Mouse (Mus musculus): Measurements from ENCODE around the gene Mrps5. TPM values are rescaled to one million over a fixed set of nuclear protein-coding genes. Genes with fewer than 3 reads are reported as not detected.
A peak's percentile ranks its signal among the peaks of the same experiment; 100 is the strongest.

Mrps5 gene
- polyA plus RNA-seq, 1 experiment from 2014 or later, result 173 TPM

DNA sequence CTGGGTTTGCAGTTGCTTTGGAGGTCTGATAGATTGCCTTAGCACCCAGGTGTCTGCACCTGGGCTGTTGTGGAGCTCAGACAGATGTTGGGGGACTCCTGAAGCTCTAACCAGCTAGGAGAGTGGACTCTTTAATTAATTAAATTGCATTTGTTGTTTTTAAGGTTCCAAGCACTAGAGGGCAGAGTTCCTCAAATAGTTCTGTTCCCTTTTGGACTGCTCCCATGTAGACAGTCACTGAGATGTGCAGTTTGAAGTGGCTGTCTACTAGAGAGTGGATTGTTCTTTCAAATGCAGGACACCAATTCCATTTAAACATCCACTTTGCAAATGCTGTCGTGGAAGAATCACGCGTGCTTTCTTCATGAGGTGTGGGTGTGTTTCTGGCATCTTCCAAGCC, 21.2 kb downstream of the Mrps5 start:
- Histone ChIP-seq H3K9me3 (ENCODE audit: control insufficient read depth, low read length) (no peaks in the 10 kb centered on the region), H3K27ac (ENCODE audit: low read length) (no peak overlapping the region), H3K4me1 (replicated peaks; ENCODE audit: control insufficient read depth, insufficient read depth, low read length) (no peaks in the 10 kb centered on the region), H3K36me3 (ENCODE audit: control insufficient read depth, insufficient read depth) (peaks cover 13% of the 10 kb centered on the region; the same call in 1 of the 2 replicates), H3K4me2 (ENCODE audit: low read length) (no peak overlapping the region), H3K4me3 (replicated peaks; ENCODE audit: low read length) (no peak overlapping the region), H3K27me3 (replicated peaks; ENCODE audit: control insufficient read depth, insufficient read depth, low read length) (no peaks in the 10 kb centered on the region), H3K9ac (replicated peaks; ENCODE audit: low read depth, low read length) (no peak overlapping the region)
- WGBS, result 47% methylated on average over 3 of the region's 3 CpGs
- peak; percentile 47 for ATAC-seq

DNA sequence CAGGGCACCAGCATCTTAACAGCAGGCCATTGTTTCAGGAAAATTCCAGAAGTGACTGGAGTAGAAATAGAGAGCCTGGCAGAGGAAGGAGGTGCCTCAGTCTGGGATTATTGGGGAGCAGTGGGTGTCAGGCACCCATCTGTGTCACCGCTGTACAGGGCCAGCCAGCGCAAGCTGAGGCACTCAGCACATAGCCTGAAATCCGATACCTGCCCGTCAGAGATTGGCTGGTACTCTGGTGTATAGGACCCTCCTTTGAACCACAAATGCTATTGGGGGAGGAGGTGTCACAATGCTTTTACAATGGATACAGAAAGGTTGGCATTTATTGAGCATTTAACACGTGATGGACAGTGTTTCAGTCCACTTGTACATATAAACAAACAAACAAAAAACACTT, 22.0 kb downstream of the Mrps5 start:
- no peak for ATAC-seq
- WGBS, result 4% methylated on average over 5 of the region's 5 CpGs

DNA sequence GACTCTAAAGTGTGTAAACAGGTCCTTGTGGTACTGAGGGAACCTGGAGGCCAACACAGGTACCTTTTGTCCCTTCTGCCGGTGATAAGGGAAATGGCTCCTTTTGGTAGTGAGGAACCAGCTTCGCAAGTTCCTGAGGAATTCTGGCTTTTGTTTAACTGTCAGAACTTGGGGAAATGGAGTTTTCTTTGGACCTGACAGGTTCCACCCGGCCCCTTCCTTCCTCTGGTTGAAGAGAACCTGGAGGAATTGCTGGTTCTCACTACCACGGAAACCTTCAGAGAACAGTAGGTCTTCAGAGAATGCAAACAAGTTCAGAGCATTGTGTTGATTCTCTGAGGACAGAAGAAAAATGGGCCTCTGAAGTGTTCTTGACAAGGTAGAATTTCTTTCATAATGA, 24.4 kb downstream of the Mrps5 start:
- H3K9me3 ChIP-seq (ENCODE audit: control insufficient read depth, low read length), result no peaks in the 10 kb centered on the region

More for the DNA sequence above, 22.0 kb downstream of the Mrps5 start:
- Histone ChIP-seq H3K4me2 (ENCODE audit: low read length) (no peak overlapping the region), H3K9me3 (ENCODE audit: control insufficient read depth, low read length) (no peaks in the 10 kb centered on the region), H3K36me3 (ENCODE audit: control insufficient read depth, insufficient read depth) (peaks cover 13% of the 10 kb centered on the region; the same call in 1 of the 2 replicates), H3K27ac (ENCODE audit: low read length) (no peak overlapping the region), H3K27me3 (replicated peaks; ENCODE audit: control insufficient read depth, insufficient read depth, low read length) (no peaks in the 10 kb centered on the region), H3K4me1 (replicated peaks; ENCODE audit: control insufficient read depth, insufficient read depth, low read length) (no peaks in the 10 kb centered on the region), H3K4me3 (replicated peaks; ENCODE audit: low read length) (no peak overlapping the region), H3K9ac (replicated peaks; ENCODE audit: low read depth, low read length) (no peak overlapping the region)

GRCm38 (mm10) chr2:127612288-127612687, 25.3 kb downstream of the Mrps5 start:
- Histone ChIP-seq H3K4me1 (replicated peaks; ENCODE audit: control insufficient read depth, insufficient read depth, low read length) (no peaks in the 10 kb centered on the region), H3K9ac (replicated peaks; ENCODE audit: low read depth, low read length) (no peak overlapping the region), H3K27me3 (replicated peaks; ENCODE audit: control insufficient read depth, insufficient read depth, low read length) (no peaks in the 10 kb centered on the region), H3K27ac (ENCODE audit: low read length) (no peak overlapping the region), H3K36me3 (ENCODE audit: control insufficient read depth, insufficient read depth) (no peaks in the 10 kb centered on the region), H3K4me3 (replicated peaks; ENCODE audit: low read length) (no peak overlapping the region), H3K9me3 (ENCODE audit: control insufficient read depth, low read length) (no peaks in the 10 kb centered on the region), H3K4me2 (ENCODE audit: low read length) (no peak overlapping the region)
- 96% methylated on average over 4 of the region's 4 CpGs for WGBS
- ATAC-seq, result no peak

More for the DNA sequence above, 24.4 kb downstream of the Mrps5 start:
- H3K9ac ChIP-seq (replicated peaks; ENCODE audit: low read depth, low read length), result no peak overlapping the region
- ATAC-seq, result no peak
- no peaks in the 10 kb centered on the region for H3K4me1 ChIP-seq (replicated peaks; ENCODE audit: control insufficient read depth, insufficient read depth, low read length)
- no peak overlapping the region for H3K27ac ChIP-seq (ENCODE audit: low read length)
- H3K4me3 ChIP-seq (replicated peaks; ENCODE audit: low read length), result no peak overlapping the region
- WGBS, result 84% methylated on average over 4 of the region's 4 CpGs
- no peaks in the 10 kb centered on the region for H3K27me3 ChIP-seq (replicated peaks; ENCODE audit: control insufficient read depth, insufficient read depth, low read length)
- no peak overlapping the region for H3K4me2 ChIP-seq (ENCODE audit: low read length)
- peaks cover 4% of the 10 kb centered on the region; the same call in 1 of the 2 replicates for H3K36me3 ChIP-seq (ENCODE audit: control insufficient read depth, insufficient read depth)

DNA sequence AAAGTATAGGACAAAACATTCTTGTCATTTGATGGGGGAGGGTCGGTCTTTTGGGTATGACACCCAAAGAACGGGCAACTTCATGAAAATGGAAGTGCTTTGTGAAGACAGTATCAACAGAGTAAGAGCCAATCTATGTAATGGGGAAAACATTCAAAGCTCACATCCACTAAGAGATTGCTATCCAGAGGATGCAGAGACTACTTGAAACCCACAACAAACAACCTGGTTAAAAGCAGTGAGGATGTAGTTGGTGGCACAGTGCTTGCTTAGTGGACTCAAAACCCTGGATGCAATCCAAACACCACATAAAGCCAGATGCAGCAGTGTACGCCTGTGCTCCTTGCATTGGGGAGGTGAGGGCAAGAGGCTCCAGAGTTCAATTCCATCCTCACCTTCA, 32.3 kb downstream of the Mrps5 start:
- WGBS, result 91% methylated on average over 3 of the region's 3 CpGs
- ATAC-seq, result no peak
- Histone ChIP-seq H3K27me3 (replicated peaks; ENCODE audit: control insufficient read depth, insufficient read depth, low read length) (no peaks in the 10 kb centered on the region), H3K4me3 (replicated peaks; ENCODE audit: low read length) (no peak overlapping the region), H3K36me3 (ENCODE audit: control insufficient read depth, insufficient read depth) (no peaks in the 10 kb centered on the region), H3K27ac (ENCODE audit: low read length) (no peak overlapping the region), H3K9me3 (ENCODE audit: control insufficient read depth, low read length) (no peaks in the 10 kb centered on the region), H3K9ac (replicated peaks; ENCODE audit: low read depth, low read length) (no peak overlapping the region), H3K4me2 (ENCODE audit: low read length) (no peak overlapping the region), H3K4me1 (replicated peaks; ENCODE audit: control insufficient read depth, insufficient read depth, low read length) (peaks cover 3% of the 10 kb centered on the region; the same call in 1 of the 2 replicates)

- no peak for ATAC-seq
- Histone ChIP-seq H3K9me3 (ENCODE audit: control insufficient read depth, low read length) (no peaks in the 10 kb centered on the region), H3K27ac (ENCODE audit: low read length) (no peak overlapping the region), H3K4me3 (replicated peaks; ENCODE audit: low read length) (no peak overlapping the region), H3K36me3 (ENCODE audit: control insufficient read depth, insufficient read depth) (no peaks in the 10 kb centered on the region), H3K4me1 (replicated peaks; ENCODE audit: control insufficient read depth, insufficient read depth, low read length) (peaks cover 3% of the 10 kb centered on the region; the same call in 1 of the 2 replicates), H3K9ac (replicated peaks; ENCODE audit: low read depth, low read length) (no peak overlapping the region), H3K4me2 (ENCODE audit: low read length) (no peak overlapping the region), H3K27me3 (replicated peaks; ENCODE audit: control insufficient read depth, insufficient read depth, low read length) (no peaks in the 10 kb centered on the region)
- WGBS, result 31% methylated on average over 3 of the region's 3 CpGs
These were observed 35.0 kb downstream of the Mrps5 start for GRCm38 (mm10) chr2:127622065-127622464.

- Histone ChIP-seq H3K9me3 (ENCODE audit: control insufficient read depth, low read length) (no peaks in the 10 kb centered on the region), H3K4me1 (replicated peaks; ENCODE audit: control insufficient read depth, insufficient read depth, low read length) (peaks cover 11% of the 10 kb centered on the region), H3K4me3 (replicated peaks; ENCODE audit: low read length) (no peak overlapping the region), H3K27me3 (replicated peaks; ENCODE audit: control insufficient read depth, insufficient read depth, low read length) (no peaks in the 10 kb centered on the region), H3K27ac (ENCODE audit: low read length) (no peak overlapping the region), H3K36me3 (ENCODE audit: control insufficient read depth, insufficient read depth) (no peaks in the 10 kb centered on the region), H3K4me2 (ENCODE audit: low read length) (no peak overlapping the region), H3K9ac (replicated peaks; ENCODE audit: low read depth, low read length) (no peak overlapping the region)
- no peak for ATAC-seq
- WGBS, result 69% methylated on average over 2 of the region's 2 CpGs
These were observed 37.8 kb downstream of the Mrps5 start for GRCm38 (mm10) chr2:127624786-127625185.

DNA sequence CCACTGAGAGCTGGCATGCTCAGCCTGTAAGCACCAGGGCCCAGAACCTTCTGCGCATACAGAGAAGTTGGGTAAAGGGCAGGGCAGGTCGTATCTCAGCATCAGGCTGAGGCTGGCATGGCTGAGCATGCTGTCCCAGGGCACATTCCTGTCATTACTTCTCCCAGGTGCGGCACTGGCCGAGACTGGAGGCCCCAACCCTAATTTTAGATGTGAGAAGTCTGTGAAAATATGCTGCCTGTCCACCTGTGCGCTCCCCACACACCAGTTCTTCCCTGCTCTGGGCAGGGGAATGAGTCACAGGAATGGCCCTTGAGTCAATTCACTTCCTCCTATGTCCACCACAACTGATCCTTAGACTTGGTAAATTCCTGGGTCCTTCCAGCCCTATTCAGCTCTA, 38.6 kb downstream of the Mrps5 start:
- Histone ChIP-seq H3K27me3 (replicated peaks; ENCODE audit: control insufficient read depth, insufficient read depth, low read length) (no peaks in the 10 kb centered on the region), H3K9ac (replicated peaks; ENCODE audit: low read depth, low read length) (no peak overlapping the region), H3K4me2 (ENCODE audit: low read length) (no peak overlapping the region), H3K4me3 (replicated peaks; ENCODE audit: low read length) (no peak overlapping the region), H3K36me3 (ENCODE audit: control insufficient read depth, insufficient read depth) (no peaks in the 10 kb centered on the region), H3K4me1 (replicated peaks; ENCODE audit: control insufficient read depth, insufficient read depth, low read length) (peaks cover 11% of the 10 kb centered on the region), H3K27ac (ENCODE audit: low read length) (no peak overlapping the region), H3K9me3 (ENCODE audit: control insufficient read depth, low read length) (no peaks in the 10 kb centered on the region)
- no peak for ATAC-seq
- 77% methylated on average over 5 of the region's 5 CpGs for WGBS

- no peaks in the 10 kb centered on the region for H3K27me3 ChIP-seq (replicated peaks; ENCODE audit: control insufficient read depth, insufficient read depth, low read length)
- H3K4me1 ChIP-seq (replicated peaks; ENCODE audit: control insufficient read depth, insufficient read depth, low read length), result peaks cover 8% of the 10 kb centered on the region
- no peak overlapping the region for H3K4me2 ChIP-seq (ENCODE audit: low read length)
- no peaks in the 10 kb centered on the region for H3K36me3 ChIP-seq (ENCODE audit: control insufficient read depth, insufficient read depth)
- no peak overlapping the region for H3K4me3 ChIP-seq (replicated peaks; ENCODE audit: low read length)
- no peak for ATAC-seq
- H3K9me3 ChIP-seq (ENCODE audit: control insufficient read depth, low read length), result no peaks in the 10 kb centered on the region
- H3K9ac ChIP-seq (replicated peaks; ENCODE audit: low read depth, low read length), result no peak overlapping the region
- WGBS, result 41% methylated on average over 6 of the region's 6 CpGs
- H3K27ac ChIP-seq (ENCODE audit: low read length), result no peak overlapping the region
These were observed 40.3 kb downstream of the Mrps5 start for GRCm38 (mm10) chr2:127627354-127627753.

GRCm38 (mm10) chr2:127627990-127628570, 41.1 kb downstream of the Mrps5 start:
- 71% methylated on average over 6 of the region's 6 CpGs for WGBS
- Histone ChIP-seq H3K4me1 (replicated peaks; ENCODE audit: control insufficient read depth, insufficient read depth, low read length) (peaks cover 7% of the 10 kb centered on the region), H3K9ac (replicated peaks; ENCODE audit: low read depth, low read length) (no peak overlapping the region), H3K27ac (ENCODE audit: low read length) (no peak overlapping the region), H3K27me3 (replicated peaks; ENCODE audit: control insufficient read depth, insufficient read depth, low read length) (no peaks in the 10 kb centered on the region), H3K4me2 (ENCODE audit: low read length) (no peak overlapping the region), H3K9me3 (ENCODE audit: control insufficient read depth, low read length) (no peaks in the 10 kb centered on the region), H3K4me3 (replicated peaks; ENCODE audit: low read length) (no peak overlapping the region), H3K36me3 (ENCODE audit: control insufficient read depth, insufficient read depth) (no peaks in the 10 kb centered on the region)
- peak; percentile 82 for ATAC-seq

All from forebrain, embryonic 16.5 days (tissue).